Mouse (Mus musculus) brown adipose tissue, adult 24 weeks (tissue): ENCODE measurements at regions not wholly inside any gene's neighbourhood (a gene's known extent, or its start where the extent isn't known, plus 50 kb on each side); places are given as distances from the start of the nearest gene placed in this dataset.
A peak's percentile ranks its signal among the peaks of the same experiment; 100 is the strongest.

Experiments used
- H3K27ac ChIP-seq: fragments of 200-500 bp; replicated peaks from 2 replicates; pipeline ENCODE4 v1.5.1; 2012; ENCODE audit warnings: low read depth, mild to moderate bottlenecking, low read length
- H3K4me1 ChIP-seq: fragments of 200-500 bp; 2 replicates; pipeline ENCODE4 v1.6.1; 2012; ENCODE audit warnings: low read length, mixed read lengths; ENCODE audit not compliant: control insufficient read depth, insufficient read depth, insufficient read length
- H3K4me3 ChIP-seq: fragments of 200-500 bp; 2 replicates; pipeline ENCODE4 v1.5.1; 2012; ENCODE audit warnings: low read depth, mild to moderate bottlenecking, low read length, moderate library complexity; ENCODE audit not compliant: insufficient read depth

GRCm38 (mm10) chr13:101355363-101355762 lies 412.7 kb downstream of the Pik3r1 start:
- no peak overlapping the region for H3K4me3 ChIP-seq
- no peak overlapping the region for H3K27ac ChIP-seq
- no peaks in the 10 kb centered on the region for H3K4me1 ChIP-seq

DNA sequence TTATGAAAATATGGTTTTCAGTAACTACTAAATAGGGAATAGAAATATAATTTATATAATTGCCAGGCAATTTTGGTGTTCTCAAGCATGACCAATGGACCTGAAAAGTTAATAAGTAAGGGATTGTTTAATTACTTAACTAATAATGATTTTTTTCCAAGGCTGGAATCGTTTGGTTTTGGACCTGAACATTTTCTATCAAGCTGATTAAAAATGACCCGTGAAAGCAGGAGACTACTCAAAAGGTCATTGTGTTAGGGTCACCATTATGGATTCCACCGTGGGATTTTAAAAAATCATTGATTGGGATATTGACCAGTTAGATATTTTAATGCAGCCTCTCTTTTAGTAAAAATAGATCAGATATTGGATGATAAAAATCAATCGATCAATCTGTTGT lies 416.9 kb downstream of the Pik3r1 start:
- H3K4me3 ChIP-seq, result no peak overlapping the region
- H3K27ac ChIP-seq, result no peak overlapping the region
- no peaks in the 10 kb centered on the region for H3K4me1 ChIP-seq

GRCm38 (mm10) chr13:101349354-101349753 lies 418.7 kb downstream of the Pik3r1 start:
- Histone ChIP-seq H3K4me3 (no peak overlapping the region), H3K4me1 (no peaks in the 10 kb centered on the region), H3K27ac (no peak overlapping the region)

- no peak overlapping the region for H3K27ac ChIP-seq
- H3K4me3 ChIP-seq, result no peak overlapping the region
- H3K4me1 ChIP-seq, result no peaks in the 10 kb centered on the region
These were observed 429.6 kb downstream of the Pik3r1 start for GRCm38 (mm10) chr13:101338280-101338872.

GRCm38 (mm10) chr13:101318621-101319020 lies 449.4 kb downstream of the Pik3r1 start:
- H3K4me1 ChIP-seq, result peaks cover 5% of the 10 kb centered on the region
- peak overlapping the region; percentile 69 for H3K27ac ChIP-seq
- no peak overlapping the region for H3K4me3 ChIP-seq

- Histone ChIP-seq H3K4me3 (no peak overlapping the region), H3K27ac (no peak overlapping the region; the same call in 1 of the 2 replicates), H3K4me1 (peaks cover 5% of the 10 kb centered on the region)
These were observed 451.7 kb downstream of the Pik3r1 start for GRCm38 (mm10) chr13:101316336-101316735.

- Histone ChIP-seq H3K4me1 (peaks cover 5% of the 10 kb centered on the region), H3K4me3 (no peak overlapping the region), H3K27ac (no peak overlapping the region)
These were observed 454.0 kb downstream of the Pik3r1 start for GRCm38 (mm10) chr13:101314040-101314439.

- H3K27ac ChIP-seq, result no peak overlapping the region
- H3K4me3 ChIP-seq, result no peak overlapping the region
- H3K4me1 ChIP-seq, result peaks cover under 1% of the 10 kb centered on the region
These were observed 456.2 kb downstream of the Pik3r1 start for GRCm38 (mm10) chr13:101311634-101312314.

DNA sequence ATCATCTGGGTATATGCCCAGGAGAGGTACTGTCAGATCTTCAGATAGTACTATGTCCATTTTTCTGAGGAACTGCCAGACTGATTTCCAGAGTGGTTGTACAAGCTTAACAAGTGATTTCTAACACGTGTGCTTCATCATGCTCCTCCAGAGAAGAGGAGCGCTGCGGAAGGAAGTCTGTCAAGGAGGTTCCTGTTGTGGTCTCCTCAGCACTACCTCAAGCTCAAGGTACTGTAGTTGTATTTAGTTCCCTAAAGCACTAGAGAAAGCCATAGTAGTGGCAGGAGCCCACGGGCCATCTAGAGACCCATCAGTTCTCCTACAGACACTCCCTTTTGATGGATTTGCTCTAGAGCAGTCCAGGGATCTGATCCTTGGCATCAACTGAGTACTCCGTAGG lies 459.3 kb downstream of the Pik3r1 start:
- no peak overlapping the region for H3K27ac ChIP-seq
- H3K4me3 ChIP-seq, result no peak overlapping the region
- H3K4me1 ChIP-seq, result no peaks in the 10 kb centered on the region

DNA sequence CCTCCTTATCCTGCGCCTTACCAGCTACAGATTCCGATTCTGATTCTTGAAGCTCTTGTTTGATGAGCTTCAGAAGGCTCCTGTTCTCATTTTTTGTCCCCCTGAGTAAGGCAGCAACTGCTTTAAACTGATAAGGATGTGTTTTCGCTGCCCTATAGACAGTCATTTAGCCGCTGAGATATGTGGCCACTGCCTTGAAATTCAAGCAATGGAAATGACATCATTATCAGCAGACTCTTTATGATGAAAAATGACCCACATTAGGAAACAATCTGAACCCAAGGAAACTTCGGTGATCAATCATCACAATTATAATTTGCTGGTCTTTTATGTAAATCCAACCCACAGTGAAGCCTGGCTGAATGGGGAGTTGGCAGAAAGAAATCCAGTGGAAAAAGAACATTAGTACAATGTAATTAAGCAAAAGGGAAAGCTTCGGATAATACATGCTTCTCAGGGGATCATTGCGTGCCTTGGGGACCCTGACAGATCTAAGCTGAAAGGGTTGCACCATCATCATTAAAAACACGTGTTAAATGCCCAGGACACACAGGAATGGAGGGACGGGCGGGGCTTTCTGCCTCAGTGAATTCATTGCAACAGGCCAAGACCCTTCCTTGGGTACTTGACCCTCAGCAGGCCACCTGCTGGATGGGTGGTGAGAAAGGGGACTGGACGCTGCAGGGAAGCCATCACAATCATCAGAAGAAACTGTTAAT lies 462.2 kb downstream of the Pik3r1 start:
- Histone ChIP-seq H3K4me1 (no peaks in the 10 kb centered on the region), H3K27ac (no peak overlapping the region), H3K4me3 (no peak overlapping the region)

DNA sequence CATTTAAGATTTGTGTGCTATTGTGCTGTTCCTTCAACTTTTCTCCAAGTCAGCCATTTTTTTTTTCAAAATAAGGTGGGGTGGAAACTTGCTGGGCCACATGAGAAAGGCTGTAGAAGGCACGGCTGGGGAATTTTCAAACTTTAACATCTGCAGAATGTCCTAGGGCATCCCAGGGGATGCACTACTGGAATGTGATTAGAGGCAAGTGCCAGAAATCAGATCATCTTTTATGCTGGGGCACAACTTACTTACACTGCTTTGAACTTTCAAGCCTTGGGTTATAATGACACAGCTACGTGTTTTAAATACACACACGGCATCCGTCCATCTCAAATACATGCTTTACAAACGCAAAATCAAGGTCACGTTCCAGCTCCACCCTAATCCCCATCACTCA lies 463.0 kb downstream of the Pik3r1 start:
- H3K27ac ChIP-seq, result no peak overlapping the region
- no peaks in the 10 kb centered on the region for H3K4me1 ChIP-seq

GRCm38 (mm10) chr13:101301361-101301760 lies 466.7 kb downstream of the Pik3r1 start:
- H3K4me3 ChIP-seq, result no peak overlapping the region

More for the DNA sequence above, 463.0 kb downstream of the Pik3r1 start:
- H3K4me3 ChIP-seq, result no peak overlapping the region

GRCm38 (mm10) chr13:101289407-101289806 lies 456.2 kb upstream of the Slc30a5 start:
- Histone ChIP-seq H3K4me1 (no peaks in the 10 kb centered on the region), H3K4me3 (no peak overlapping the region), H3K27ac (no peak overlapping the region)

More at GRCm38 (mm10) chr13:101301361-101301760, 466.7 kb downstream of the Pik3r1 start:
- H3K4me1 ChIP-seq, result no peaks in the 10 kb centered on the region
- H3K27ac ChIP-seq, result no peak overlapping the region

GRCm38 (mm10) chr13:101287131-101287530 lies 453.9 kb upstream of the Slc30a5 start:
- Histone ChIP-seq H3K4me1 (no peaks in the 10 kb centered on the region), H3K27ac (no peak overlapping the region), H3K4me3 (no peak overlapping the region)

- Histone ChIP-seq H3K27ac (no peak overlapping the region), H3K4me1 (no peaks in the 10 kb centered on the region), H3K4me3 (no peak overlapping the region)
These were observed 453.0 kb upstream of the Slc30a5 start for GRCm38 (mm10) chr13:101286029-101286917.
